Mouse (Mus musculus) embryonic facial prominence, embryonic 11.5 days (tissue): ENCODE data around the gene Prnd. TPM values are rescaled to one million over a fixed set of nuclear protein-coding genes. Genes with fewer than 3 reads are reported as not detected.

Experiments
- ATAC-seq: fragments of 200-750 bp; cut with Nextera tagmentation; replicated peaks from 2 replicates; pipeline ENCODE4 v1.8.0; 2017; ENCODE audit warnings: low read depth; ENCODE audit not compliant: insufficient number of reproducible peaks, low FRiP score, low TSS enrichment
- DNase-seq: peaks from one replicate; pipeline ENCODE4 v3.0.0-alpha.2; 2015; ENCODE audit warnings: low spot score
- H3K27ac ChIP-seq: fragments of 300-500 bp; sonication (generic); replicated peaks from 2 replicates; pipeline ENCODE4 v1.5.1; 2014; ENCODE audit warnings: mild to moderate bottlenecking, low read depth, low read length, control low read depth
- H3K27me3 ChIP-seq: fragments of 300-500 bp; sonication (generic); 2 replicates; pipeline ENCODE4 v1.6.1; 2014; ENCODE audit warnings: mild to moderate bottlenecking, low read length, moderate library complexity, mixed read lengths; ENCODE audit not compliant: control insufficient read depth, insufficient read depth
- H3K36me3 ChIP-seq: fragments of 300-500 bp; sonication (generic); replicated peaks from 2 replicates; pipeline ENCODE4 v1.6.1; 2014; ENCODE audit warnings: low read depth, mild to moderate bottlenecking, low read length, moderate library complexity, mixed read lengths; ENCODE audit not compliant: control insufficient read depth, insufficient read depth
- H3K4me1 ChIP-seq: fragments of 300-500 bp; sonication (generic); 2 replicates; pipeline ENCODE4 v1.6.1; 2014; ENCODE audit warnings: low read length, mixed read lengths; ENCODE audit not compliant: control insufficient read depth, insufficient read depth
- H3K4me2 ChIP-seq: fragments of 300-500 bp; sonication (generic); 2 replicates; pipeline ENCODE4 v1.6.1; 2014; ENCODE audit warnings: low read depth, mild to moderate bottlenecking, control low read depth, low read length, moderate library complexity
- H3K4me3 ChIP-seq: fragments of 300-500 bp; sonication (generic); 2 replicates; pipeline ENCODE4 v1.5.1; 2014; ENCODE audit warnings: low read depth, low read length, control low read depth
- H3K9ac ChIP-seq: fragments of 300-500 bp; sonication (generic); replicated peaks from 2 replicates; pipeline ENCODE4 v1.6.1; 2014; ENCODE audit warnings: mild to moderate bottlenecking, control low read depth, low read length
- H3K9me3 ChIP-seq: fragments of 300-500 bp; sonication (generic); replicated peaks from 2 replicates; pipeline ENCODE4 v1.6.1; 2016; ENCODE audit warnings: mild to moderate bottlenecking, low read length, inconsistent platforms, mixed read lengths; ENCODE audit not compliant: control insufficient read depth
- WGBS: fragments of 180-500 bp; shearing (Covaris S2); extraction: QIAGEN DNeasy Blood & Tissue Kit; methylation state at CpG from one replicate; pipeline ENCODE4 v1.1.7; 2014; 5-methylcytosine and 5-hydroxymethylcytosine counted together
- polyA plus RNA-seq: library from polyadenylated mRNA; unstranded; fragments of >200 nt; fragmentation: Nextera tagmentation; extraction: Ambion mirVana; gene quantifications from 2 replicates; pipeline ENCODE4 v1.2.1, GENCODE M21; 2014

Prnd gene
- polyA plus RNA-seq, 1 experiment from 2014 or later: 15.1 TPM

GRCm38 (mm10) chr2:131908351-131908861 is 42.3 kb upstream of the Prnd start:
- no peak overlapping the region for H3K4me3 ChIP-seq
- H3K4me2 ChIP-seq: no peak overlapping the region
- no peak overlapping the region for H3K27ac ChIP-seq
- DNase-seq (no peak), ATAC-seq (no peak; the same call in 1 of the 2 replicates)
- H3K9ac ChIP-seq: no peak overlapping the region
- WGBS: 81% methylated on average over 7 of the region's 7 CpGs
- no peaks in the 10 kb centered on the region for H3K36me3 ChIP-seq
- H3K27me3 ChIP-seq: no peaks in the 10 kb centered on the region
- H3K9me3 ChIP-seq: no peaks in the 10 kb centered on the region
- H3K4me1 ChIP-seq: no peaks in the 10 kb centered on the region

GRCm38 (mm10) chr2:131908906-131909305 is 41.8 kb upstream of the Prnd start:
- WGBS: 78% methylated on average over 1 of the region's 1 CpGs
- H3K4me3 ChIP-seq: no peak overlapping the region
- no peak for ATAC-seq

GRCm38 (mm10) chr2:131909683-131910572 is 40.7 kb upstream of the Prnd start, which contains the start of the genes Prnp and Prn:
Gene Prnp (plus strand): TSS chr2:131909928.
Gene Prn (plus strand): TSS chr2:131909957.
- peak; percentile 94 for DNase-seq
- H3K9me3 ChIP-seq: no peaks in the 10 kb centered on the region

More at GRCm38 (mm10) chr2:131908906-131909305, 41.8 kb upstream of the Prnd start:
- Histone ChIP-seq H3K36me3 (no peaks in the 10 kb centered on the region), H3K4me1 (no peaks in the 10 kb centered on the region), H3K9me3 (no peaks in the 10 kb centered on the region), H3K27ac (no peak overlapping the region), H3K4me2 (no peak overlapping the region), H3K9ac (no peak overlapping the region), H3K27me3 (no peaks in the 10 kb centered on the region)
- no peak for DNase-seq

GRCm38 (mm10) chr2:131910847-131911246 is 39.8 kb upstream of the Prnd start:
- Histone ChIP-seq H3K27me3 (no peaks in the 10 kb centered on the region), H3K4me2 (no peak overlapping the region), H3K4me1 (no peaks in the 10 kb centered on the region), H3K36me3 (no peaks in the 10 kb centered on the region), H3K9me3 (no peaks in the 10 kb centered on the region), H3K4me3 (no peak overlapping the region), H3K27ac (no peak overlapping the region), H3K9ac (no peak overlapping the region)
- 50% methylated on average over 2 of the region's 2 CpGs for WGBS
- ATAC-seq (no peak), DNase-seq (no peak)

More at GRCm38 (mm10) chr2:131909683-131910572, 40.7 kb upstream of the Prnd start, which contains the start of the genes Prnp and Prn:
- ATAC-seq: peak; percentile 88
- Histone ChIP-seq H3K36me3 (no peaks in the 10 kb centered on the region), H3K4me1 (no peaks in the 10 kb centered on the region), H3K27ac (no peak within 1 kb of the TSS), H3K4me3 (peak within 1 kb of the TSS; percentile 48), H3K4me2 (peak within 1 kb of the TSS; percentile 58), H3K27me3 (no peaks in the 10 kb centered on the region), H3K9ac (peak within 1 kb of the TSS; percentile 55)
- 5% methylated on average over 50 of the region's 52 CpGs for WGBS

DNA sequence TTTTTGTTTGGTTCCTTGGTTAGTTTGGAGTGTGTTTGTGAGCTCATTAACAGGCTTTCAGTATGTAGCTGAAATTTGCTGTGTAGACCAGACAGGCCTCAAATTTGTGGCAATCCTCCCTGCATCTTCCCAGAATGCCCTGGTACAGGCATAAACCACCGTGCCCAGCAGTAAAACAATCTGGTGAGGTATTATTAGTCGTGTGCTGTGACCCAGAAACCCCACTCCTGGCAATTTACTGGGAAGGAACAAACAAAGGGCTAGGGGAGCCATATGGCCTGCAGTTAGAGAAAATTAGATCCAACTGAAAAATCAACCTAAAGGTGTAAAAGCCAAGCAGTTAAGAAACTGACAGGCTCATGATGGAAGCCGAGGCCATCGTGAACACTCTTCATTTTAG is 39.3 kb upstream of the Prnd start:
- H3K4me3 ChIP-seq: no peak overlapping the region
- no peaks in the 10 kb centered on the region for H3K4me1 ChIP-seq
- WGBS: 25% methylated on average over 4 of the region's 4 CpGs
- H3K27ac ChIP-seq: no peak overlapping the region
- no peak overlapping the region for H3K4me2 ChIP-seq
- H3K9me3 ChIP-seq: no peaks in the 10 kb centered on the region
- H3K36me3 ChIP-seq: no peaks in the 10 kb centered on the region
- H3K27me3 ChIP-seq: no peaks in the 10 kb centered on the region
- H3K9ac ChIP-seq: no peak overlapping the region
- ATAC-seq (no peak), DNase-seq (peak; percentile 11)

GRCm38 (mm10) chr2:131912526-131913258 is 38.0 kb upstream of the Prnd start:
- no peaks in the 10 kb centered on the region for H3K27me3 ChIP-seq
- H3K4me3 ChIP-seq: no peak overlapping the region
- ATAC-seq: no peak
- H3K4me1 ChIP-seq: no peaks in the 10 kb centered on the region
- H3K36me3 ChIP-seq: no peaks in the 10 kb centered on the region
- H3K9me3 ChIP-seq: no peaks in the 10 kb centered on the region
- H3K4me2 ChIP-seq: no peak overlapping the region
- WGBS: 86% methylated on average over 8 of the region's 8 CpGs
- no peak overlapping the region for H3K9ac ChIP-seq
- H3K27ac ChIP-seq: no peak overlapping the region
- no peak for DNase-seq

GRCm38 (mm10) chr2:131932275-131932902 is 18.3 kb upstream of the Prnd start:
- DNase-seq: no peak
- WGBS: 71% methylated on average over 7 of the region's 7 CpGs
- no peak overlapping the region for H3K9ac ChIP-seq

More at GRCm38 (mm10) chr2:131932275-131932902, 18.3 kb upstream of the Prnd start:
- H3K4me1 ChIP-seq: no peaks in the 10 kb centered on the region
- no peak for ATAC-seq
- no peaks in the 10 kb centered on the region for H3K9me3 ChIP-seq
- H3K4me2 ChIP-seq: no peak overlapping the region
- H3K27ac ChIP-seq: no peak overlapping the region
- no peaks in the 10 kb centered on the region for H3K27me3 ChIP-seq
- H3K36me3 ChIP-seq: no peaks in the 10 kb centered on the region
- no peak overlapping the region for H3K4me3 ChIP-seq
